Mouse (Mus musculus) gonadal fat pad, adult 2 months (tissue): Measurements from ENCODE around the gene Prelid3b. TPM values are rescaled to one million over a fixed set of nuclear protein-coding genes. Genes with fewer than 3 reads are reported as not detected.

Source experiments
- DNase-seq: peaks from one replicate; pipeline ENCODE4 v3.0.0-alpha.2; 2012; ENCODE audit warnings: low read depth
- polyA plus RNA-seq: library from polyadenylated mRNA; depleted of rRNA; stranded (reverse); fragments of >200 nt; gene quantifications from 2 replicates; pipeline ENCODE4 v1.2.3, GENCODE M21; 2012; rRNA removed

Gene Prelid3b
- polyA plus RNA-seq, 1 experiment, result 53.0 TPM

DNA sequence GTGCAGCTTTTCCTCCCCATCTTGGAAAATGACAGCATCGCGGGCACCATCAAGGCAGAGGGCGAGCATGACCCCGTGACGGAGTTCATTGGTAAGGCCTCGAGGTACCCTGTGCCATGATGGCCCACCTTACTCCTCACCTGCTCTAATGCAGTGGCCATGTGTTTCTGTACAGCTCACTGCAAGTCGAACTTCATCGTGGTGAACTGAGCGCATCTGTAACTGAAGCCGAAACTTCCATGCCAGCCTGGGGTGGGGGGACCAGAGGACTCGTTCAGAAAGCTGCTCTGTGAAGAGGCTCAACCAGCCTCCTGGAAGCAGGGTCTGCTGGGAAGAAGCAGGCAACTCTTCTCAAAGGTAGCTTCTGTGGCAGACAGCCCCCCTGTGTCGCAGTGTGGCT lies 46.0 kb downstream of the Prelid3b start:
- DNase-seq, result no peak

DNA sequence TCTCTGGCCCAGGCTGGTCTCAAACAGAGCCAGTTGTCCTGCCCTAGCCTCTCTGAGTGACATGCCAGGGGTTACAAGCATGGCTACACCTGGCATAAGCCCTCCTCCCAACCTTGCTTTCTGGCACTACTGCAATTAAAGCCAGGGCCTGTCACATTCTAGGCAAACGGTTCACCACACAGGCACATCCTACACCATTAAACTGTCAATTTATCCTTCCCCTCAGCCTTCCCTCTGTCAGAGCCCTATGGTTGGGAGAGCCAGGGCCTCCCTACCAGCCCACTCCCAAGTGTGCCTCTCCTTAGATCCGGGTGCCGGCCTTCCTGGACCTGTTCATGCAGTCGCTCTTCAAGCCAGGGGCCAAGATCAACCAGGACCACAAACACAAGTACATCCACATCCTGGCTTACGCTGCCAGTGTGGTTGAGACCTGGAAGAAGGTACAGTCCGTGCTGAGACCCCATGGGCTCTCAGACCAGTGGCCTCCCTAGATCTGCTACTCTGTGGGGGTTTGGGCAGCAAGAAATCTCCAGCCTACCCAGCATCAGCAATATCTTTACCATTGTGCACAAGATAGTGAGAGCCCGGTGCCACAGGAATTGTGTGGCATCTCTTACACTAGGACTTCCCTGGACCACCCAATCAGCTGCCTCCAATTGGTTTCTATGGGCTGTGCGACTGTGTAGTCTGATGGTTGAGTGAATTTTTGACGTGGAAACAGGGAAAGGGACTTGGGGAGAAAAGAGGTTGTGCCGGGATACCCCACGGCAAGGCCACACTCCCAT lies 48.4 kb downstream of the Prelid3b start:
- DNase-seq, result no peak

DNA sequence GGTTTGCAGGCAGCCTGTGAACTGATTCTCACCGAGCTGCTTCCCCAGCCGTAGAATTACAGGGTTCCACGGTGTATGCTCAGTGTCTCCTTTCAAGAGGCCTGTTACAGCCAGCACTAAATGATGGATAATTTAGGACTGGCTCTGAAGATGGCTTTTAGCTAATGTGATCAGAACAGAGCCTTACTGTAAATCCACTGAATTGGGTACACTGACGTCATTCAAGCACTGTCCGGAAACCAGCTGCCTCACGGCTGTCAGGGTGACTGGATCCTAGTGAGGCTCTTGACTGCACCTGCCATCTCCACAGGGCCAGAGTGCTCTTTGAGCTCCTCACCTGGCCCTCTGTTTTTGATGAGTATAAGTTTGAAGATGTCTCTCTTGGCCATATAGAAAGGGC lies 51.8 kb downstream of the Prelid3b start:
- no peak for DNase-seq

DNA sequence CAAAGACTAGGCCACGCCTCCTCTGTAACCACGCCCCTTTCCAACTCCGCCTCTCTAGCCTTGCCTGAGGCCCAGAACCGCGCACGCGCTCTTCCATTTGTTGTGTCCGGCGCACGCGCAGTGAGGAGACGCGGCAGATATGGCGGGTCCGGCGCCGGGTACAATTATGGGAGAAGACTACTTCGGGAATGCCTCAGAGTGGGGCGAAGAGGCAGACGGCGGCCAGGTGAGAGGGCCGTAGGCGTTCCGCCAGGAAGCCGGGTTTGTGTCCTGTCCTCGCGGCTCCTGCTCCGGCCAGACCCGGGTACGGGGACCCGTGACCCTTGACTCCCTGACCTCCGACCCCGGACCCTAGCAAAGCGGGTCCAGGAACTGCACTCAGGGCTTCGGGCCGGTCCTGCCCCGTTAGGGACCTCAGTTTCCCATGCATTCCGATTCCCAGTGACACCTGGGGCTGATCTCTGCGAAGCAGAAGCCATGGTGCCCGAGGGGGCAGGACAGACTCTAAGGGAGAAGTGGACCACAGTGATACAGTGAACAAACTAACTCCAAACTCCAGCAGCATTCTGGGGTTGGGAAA lies 57.1 kb downstream of the Prelid3b start, which contains the start of gene Nelfcd:
Gene Nelfcd (plus strand): TSS at position 74 of the 580 bp plus-strand sequence.
- DNase-seq, result peak; percentile 42

Other genes starting within 250 kb of the Prelid3b start
- gene Gnas, start 188.8 kb downstream of the Prelid3b start, polyA plus RNA-seq, result 1,261 and 1,453 TPM in 2 replicates
- gene Gm20721, start 126.4 kb downstream of the Prelid3b start, polyA plus RNA-seq, result 0.85 and 1.6 TPM in 2 replicates
- 41.9 and 50.8 TPM in 2 replicates for gene Nelfcd, start 57.3 kb downstream of the Prelid3b start, polyA plus RNA-seq
- 117 and 166 TPM in 2 replicates for gene Ctsz, start 34.0 kb downstream of the Prelid3b start, polyA plus RNA-seq
- gene Tubb1, start 22.4 kb downstream of the Prelid3b start, polyA plus RNA-seq, result 0.22 and 0.35 TPM in 2 replicates
- gene Atp5e, start 9.0 kb downstream of the Prelid3b start, polyA plus RNA-seq, result 238 and 292 TPM in 2 replicates
- 0.04 and 0.08 TPM in 2 replicates for gene Zfp831, start 170.5 kb upstream of the Prelid3b start, polyA plus RNA-seq